Mouse (Mus musculus): Measurements from ENCODE around the gene Ppm1e. TPM values are rescaled to one million over a fixed set of nuclear protein-coding genes. Genes with fewer than 3 reads are reported as not detected.

Gene Ppm1e
- total and polyA plus RNA-seq, 2 experiments from 2014 or later = 4.3 to 10.3 TPM

DNA sequence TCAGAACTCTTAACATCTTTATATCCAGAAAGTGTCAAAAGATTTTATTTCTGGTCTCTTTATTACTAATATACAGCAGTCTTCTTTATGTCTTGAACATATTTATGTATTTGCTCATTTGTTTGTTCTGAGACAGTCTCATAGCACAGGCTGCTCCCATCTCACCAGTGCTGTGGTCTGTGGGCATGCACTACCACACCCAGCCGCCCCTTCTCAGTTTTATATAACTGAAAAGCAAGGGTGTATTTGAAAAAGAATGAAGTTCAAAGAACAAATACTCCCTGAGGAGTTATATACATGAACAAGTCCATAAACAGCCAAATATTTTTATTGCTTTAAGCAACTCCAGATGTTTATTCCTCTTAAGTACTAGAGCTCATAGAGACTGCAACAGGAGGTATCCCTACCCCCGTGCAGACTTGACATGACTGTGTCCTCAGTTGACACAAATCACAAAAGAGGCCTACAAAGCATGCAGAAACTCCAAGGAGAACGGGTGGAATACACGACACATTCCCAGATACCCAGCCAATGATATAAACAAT is 112.6 kb downstream of the Ppm1e start:
- DNase-seq (ENCODE audit: low spot score) = no peak
- Histone ChIP-seq H3K4me2 (ENCODE audit: low read depth, low read length) (no peak overlapping the region), H3K9ac (replicated peaks; ENCODE audit: low read depth, low read length) (no peak overlapping the region), H3K27me3 (ENCODE audit: control insufficient read depth, insufficient read depth, low read length) (no peaks in the 10 kb centered on the region), H3K27ac (ENCODE audit: low read depth) (peak overlapping the region; percentile 61; the same call in 1 of the 2 replicates), H3K36me3 (replicated peaks; ENCODE audit: control insufficient read depth, insufficient read depth, low read length) (no peaks in the 10 kb centered on the region), H3K9me3 (replicated peaks; ENCODE audit: control insufficient read depth, low read length) (no peaks in the 10 kb centered on the region), H3K4me1 (ENCODE audit: control insufficient read depth, insufficient read depth) (peaks cover 31% of the 10 kb centered on the region), H3K4me3 (ENCODE audit: low read depth, low read length) (no peak overlapping the region)
- no peak for ATAC-seq (ENCODE audit: insufficient read depth, low read depth)
- TF ChIP-seq EP300 (IDR thresholded peaks at IDR 0.05; ENCODE audit: low read depth) = no peak
- no peak for TF ChIP-seq CTCF (IDR thresholded peaks at IDR 0.05; ENCODE audit: low read depth)
- WGBS = 64% methylated on average over 4 of the region's 4 CpGs

- no peak overlapping the region for H3K4me2 ChIP-seq (ENCODE audit: low read depth, low read length)
- ATAC-seq (ENCODE audit: insufficient read depth, low read depth) = no peak
- no peak overlapping the region for H3K4me3 ChIP-seq (ENCODE audit: low read depth, low read length)
- WGBS = 67% methylated on average over 9 of the region's 9 CpGs
- no peak overlapping the region for H3K9ac ChIP-seq (replicated peaks; ENCODE audit: low read depth, low read length)
- H3K27ac ChIP-seq (ENCODE audit: low read depth) = peak overlapping the region; percentile 61; the same call in 1 of the 2 replicates
- peaks cover 40% of the 10 kb centered on the region for H3K4me1 ChIP-seq (ENCODE audit: control insufficient read depth, insufficient read depth)
- H3K36me3 ChIP-seq (replicated peaks; ENCODE audit: control insufficient read depth, insufficient read depth, low read length) = no peaks in the 10 kb centered on the region
- no peak for DNase-seq (ENCODE audit: low spot score)
- H3K27me3 ChIP-seq (ENCODE audit: control insufficient read depth, insufficient read depth, low read length) = no peaks in the 10 kb centered on the region
- no peaks in the 10 kb centered on the region for H3K9me3 ChIP-seq (replicated peaks; ENCODE audit: control insufficient read depth, low read length)
- no peak for TF ChIP-seq EP300 (IDR thresholded peaks at IDR 0.05; ENCODE audit: low read depth)
- no peak for TF ChIP-seq CTCF (IDR thresholded peaks at IDR 0.05; ENCODE audit: low read depth)
These were observed 113.5 kb downstream of the Ppm1e start for GRCm38 (mm10) chr11:87245171-87245840.

DNA sequence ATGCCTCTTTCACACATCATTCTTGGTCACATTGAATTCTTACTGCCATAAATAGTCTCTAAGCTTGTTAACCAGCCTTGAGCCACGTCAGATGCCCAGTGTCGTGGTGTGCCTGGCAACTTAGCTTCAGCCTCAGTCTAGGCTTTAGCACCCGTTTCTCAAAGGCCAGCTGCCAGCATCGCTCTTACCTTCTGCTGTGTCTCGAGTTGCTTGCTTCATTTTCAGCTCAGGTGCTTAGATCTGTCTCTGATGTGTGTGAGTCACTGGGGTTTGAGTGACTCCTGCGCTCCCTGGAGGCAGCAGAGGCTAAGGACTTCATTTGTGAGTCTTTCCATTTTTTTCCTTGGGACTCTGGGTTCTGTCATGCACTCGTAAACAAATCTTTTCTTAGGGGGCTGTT is 117.6 kb downstream of the Ppm1e start:
- Histone ChIP-seq H3K9me3 (replicated peaks; ENCODE audit: control insufficient read depth, low read length) (no peaks in the 10 kb centered on the region), H3K4me1 (ENCODE audit: control insufficient read depth, insufficient read depth) (peaks cover 39% of the 10 kb centered on the region), H3K27me3 (ENCODE audit: control insufficient read depth, insufficient read depth, low read length) (no peaks in the 10 kb centered on the region), H3K27ac (ENCODE audit: low read depth) (peak overlapping the region; percentile 68), H3K4me3 (ENCODE audit: low read depth, low read length) (no peak overlapping the region), H3K4me2 (ENCODE audit: low read depth, low read length) (no peak overlapping the region), H3K9ac (replicated peaks; ENCODE audit: low read depth, low read length) (no peak overlapping the region), H3K36me3 (replicated peaks; ENCODE audit: control insufficient read depth, insufficient read depth, low read length) (peaks cover 5% of the 10 kb centered on the region; the same call in 1 of the 2 replicates)
- WGBS = 52% methylated on average over 7 of the region's 7 CpGs
- DNase-seq (ENCODE audit: low spot score) (no peak), ATAC-seq (ENCODE audit: insufficient read depth, low read depth) (peak; percentile 17; the same call in 1 of the 2 replicates)
- peak; percentile 25 for TF ChIP-seq CTCF (IDR thresholded peaks at IDR 0.05; ENCODE audit: low read depth)
- no peak for TF ChIP-seq EP300 (IDR thresholded peaks at IDR 0.05; ENCODE audit: low read depth)

DNA sequence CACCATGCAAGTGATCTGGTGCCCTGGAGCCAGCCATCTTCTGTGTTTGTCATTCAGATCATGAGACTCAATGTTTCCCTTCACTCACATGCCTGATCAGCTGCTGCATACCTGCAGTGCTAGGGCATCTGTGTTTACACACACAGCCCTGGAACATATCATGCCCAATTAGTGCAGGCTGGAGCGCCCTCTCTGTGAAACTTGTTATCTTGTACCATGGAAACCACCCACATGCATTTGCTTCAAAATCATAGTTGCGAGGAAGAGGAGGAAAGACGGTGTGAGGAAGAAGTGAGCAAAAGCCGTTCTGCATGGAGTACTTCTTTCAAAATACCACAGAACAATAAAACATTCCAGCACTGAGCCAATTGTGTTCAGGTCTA is 118.0 kb downstream of the Ppm1e start:
- no peak for DNase-seq (ENCODE audit: low spot score)
- TF ChIP-seq EP300 (IDR thresholded peaks at IDR 0.05; ENCODE audit: low read depth) (no peak), CTCF (IDR thresholded peaks at IDR 0.05; ENCODE audit: low read depth) (no peak)
- Histone ChIP-seq H3K27ac (ENCODE audit: low read depth) (peak overlapping the region; percentile 68), H3K4me1 (ENCODE audit: control insufficient read depth, insufficient read depth) (peaks cover 35% of the 10 kb centered on the region), H3K27me3 (ENCODE audit: control insufficient read depth, insufficient read depth, low read length) (no peaks in the 10 kb centered on the region), H3K9ac (replicated peaks; ENCODE audit: low read depth, low read length) (no peak overlapping the region), H3K36me3 (replicated peaks; ENCODE audit: control insufficient read depth, insufficient read depth, low read length) (peaks cover 5% of the 10 kb centered on the region; the same call in 1 of the 2 replicates), H3K4me2 (ENCODE audit: low read depth, low read length) (no peak overlapping the region), H3K4me3 (ENCODE audit: low read depth, low read length) (no peak overlapping the region), H3K9me3 (replicated peaks; ENCODE audit: control insufficient read depth, low read length) (no peaks in the 10 kb centered on the region)
- 50% methylated on average over 4 of the region's 4 CpGs for WGBS
- ATAC-seq (ENCODE audit: insufficient read depth, low read depth) = peak; percentile 58

- ATAC-seq (ENCODE audit: insufficient read depth, low read depth) (no peak), DNase-seq (ENCODE audit: low spot score) (no peak)
- H3K9me3 ChIP-seq (replicated peaks; ENCODE audit: control insufficient read depth, low read length) = no peaks in the 10 kb centered on the region
- no peak overlapping the region for H3K4me3 ChIP-seq (ENCODE audit: low read depth, low read length)
- peaks cover 36% of the 10 kb centered on the region for H3K4me1 ChIP-seq (ENCODE audit: control insufficient read depth, insufficient read depth)
- no peaks in the 10 kb centered on the region for H3K27me3 ChIP-seq (ENCODE audit: control insufficient read depth, insufficient read depth, low read length)
- WGBS = 51% methylated on average over 15 of the region's 15 CpGs
- H3K9ac ChIP-seq (replicated peaks; ENCODE audit: low read depth, low read length) = no peak overlapping the region
- H3K27ac ChIP-seq (ENCODE audit: low read depth) = peak overlapping the region; percentile 68
- H3K4me2 ChIP-seq (ENCODE audit: low read depth, low read length) = 0 out of 2 replicates have a peak overlapping the region, but pooled peaks have one; percentile 6
- TF ChIP-seq CTCF (IDR thresholded peaks at IDR 0.05; ENCODE audit: low read depth) = no peak
- TF ChIP-seq EP300 (IDR thresholded peaks at IDR 0.05; ENCODE audit: low read depth) = no peak
- peaks cover 5% of the 10 kb centered on the region; the same call in 1 of the 2 replicates for H3K36me3 ChIP-seq (replicated peaks; ENCODE audit: control insufficient read depth, insufficient read depth, low read length)
These were observed 118.5 kb downstream of the Ppm1e start for GRCm38 (mm10) chr11:87240141-87240832.

Measured in heart, postnatal 0 days (tissue).